Mouse (Mus musculus): Measurements from ENCODE around the gene Gm37240. TPM values are rescaled to one million over a fixed set of nuclear protein-coding genes. Genes with fewer than 3 reads are reported as not detected.

Gm37240 gene
- polyA plus RNA-seq, 1 experiment from 2014 or later, result 8.9 TPM

- Histone ChIP-seq H3K36me3 (no peaks in the 10 kb centered on the region), H3K4me1 (no peaks in the 10 kb centered on the region), H3K4me2 (no peak overlapping the region), H3K9ac (no peak overlapping the region), H3K4me3 (replicated peaks) (no peak overlapping the region), H3K27me3 (no peaks in the 10 kb centered on the region), H3K27ac (no peak overlapping the region), H3K9me3 (replicated peaks) (no peaks in the 10 kb centered on the region)
- 89% methylated on average over 5 of the region's 5 CpGs for WGBS
- ATAC-seq (replicated peaks; ENCODE audit: low FRiP score), result no peak
These were observed 604.5 kb downstream of the Gm37240 start for GRCm38 (mm10) chr3:85282816-85283215.

GRCm38 (mm10) chr3:85275075-85275474 is 612.2 kb downstream of the Gm37240 start:
- Histone ChIP-seq H3K9ac (no peak overlapping the region), H3K27ac (no peak overlapping the region), H3K27me3 (no peaks in the 10 kb centered on the region), H3K4me2 (no peak overlapping the region), H3K4me3 (replicated peaks) (no peak overlapping the region), H3K36me3 (no peaks in the 10 kb centered on the region), H3K4me1 (no peaks in the 10 kb centered on the region), H3K9me3 (replicated peaks) (no peaks in the 10 kb centered on the region)
- peak; percentile 18; the same call in 1 of the 2 replicates for ATAC-seq (replicated peaks; ENCODE audit: low FRiP score)
- WGBS, result 52% methylated on average over 10 of the region's 10 CpGs

GRCm38 (mm10) chr3:85271491-85271890 is 615.8 kb downstream of the Gm37240 start:
- no peaks in the 10 kb centered on the region for H3K4me1 ChIP-seq
- ATAC-seq (replicated peaks; ENCODE audit: low FRiP score), result no peak
- no peak overlapping the region for H3K4me2 ChIP-seq

GRCm38 (mm10) chr3:85264963-85265362 is 622.4 kb downstream of the Gm37240 start:
- no peak overlapping the region for H3K4me2 ChIP-seq
- ATAC-seq (replicated peaks; ENCODE audit: low FRiP score), result no peak
- H3K4me1 ChIP-seq, result no peaks in the 10 kb centered on the region
- H3K4me3 ChIP-seq (replicated peaks), result no peak overlapping the region
- H3K9ac ChIP-seq, result no peak overlapping the region
- H3K9me3 ChIP-seq (replicated peaks), result no peaks in the 10 kb centered on the region
- 61% methylated on average over 2 of the region's 2 CpGs for WGBS
- H3K27ac ChIP-seq, result no peak overlapping the region
- H3K27me3 ChIP-seq, result no peaks in the 10 kb centered on the region
- H3K36me3 ChIP-seq, result no peaks in the 10 kb centered on the region

More at GRCm38 (mm10) chr3:85271491-85271890, 615.8 kb downstream of the Gm37240 start:
- H3K27me3 ChIP-seq, result no peaks in the 10 kb centered on the region
- H3K9ac ChIP-seq, result no peak overlapping the region
- WGBS, result 88% methylated on average over 2 of the region's 2 CpGs
- H3K9me3 ChIP-seq (replicated peaks), result no peaks in the 10 kb centered on the region
- H3K27ac ChIP-seq, result no peak overlapping the region
- H3K4me3 ChIP-seq (replicated peaks), result no peak overlapping the region
- H3K36me3 ChIP-seq, result no peaks in the 10 kb centered on the region

- 58% methylated on average over 6 of the region's 6 CpGs for WGBS
- Histone ChIP-seq H3K9ac (no peak overlapping the region), H3K9me3 (replicated peaks) (no peaks in the 10 kb centered on the region), H3K4me2 (no peak overlapping the region), H3K4me3 (replicated peaks) (no peak overlapping the region), H3K27ac (no peak overlapping the region), H3K4me1 (no peaks in the 10 kb centered on the region), H3K27me3 (no peaks in the 10 kb centered on the region), H3K36me3 (no peaks in the 10 kb centered on the region)
- no peak for ATAC-seq (replicated peaks; ENCODE audit: low FRiP score)
These were observed 622.8 kb downstream of the Gm37240 start for GRCm38 (mm10) chr3:85264546-85264945.

GRCm38 (mm10) chr3:85254526-85254925 is 632.8 kb downstream of the Gm37240 start:
- WGBS, result 89% methylated on average over 5 of the region's 5 CpGs
- no peaks in the 10 kb centered on the region for H3K9me3 ChIP-seq (replicated peaks)
- H3K4me1 ChIP-seq, result no peaks in the 10 kb centered on the region
- ATAC-seq (replicated peaks; ENCODE audit: low FRiP score), result no peak
- no peaks in the 10 kb centered on the region for H3K36me3 ChIP-seq
- no peak overlapping the region for H3K9ac ChIP-seq
- H3K27ac ChIP-seq, result no peak overlapping the region
- no peak overlapping the region for H3K4me2 ChIP-seq
- no peaks in the 10 kb centered on the region for H3K27me3 ChIP-seq
- H3K4me3 ChIP-seq (replicated peaks), result no peak overlapping the region

- Histone ChIP-seq H3K36me3 (no peaks in the 10 kb centered on the region), H3K4me1 (no peaks in the 10 kb centered on the region), H3K4me2 (no peak overlapping the region), H3K4me3 (replicated peaks) (no peak overlapping the region), H3K9me3 (replicated peaks) (no peaks in the 10 kb centered on the region), H3K9ac (no peak overlapping the region), H3K27ac (no peak overlapping the region), H3K27me3 (no peaks in the 10 kb centered on the region)
- no peak for ATAC-seq (replicated peaks; ENCODE audit: low FRiP score)
- WGBS, result 82% methylated on average over 6 of the region's 6 CpGs
These were observed 635.7 kb downstream of the Gm37240 start for GRCm38 (mm10) chr3:85251631-85252030.

- ATAC-seq (replicated peaks; ENCODE audit: low FRiP score), result no peak
- 62% methylated on average over 3 of the region's 3 CpGs for WGBS
These were observed 641.2 kb downstream of the Gm37240 start for GRCm38 (mm10) chr3:85246131-85246530.

GRCm38 (mm10) chr3:85236546-85236945 is 650.8 kb downstream of the Gm37240 start:
- H3K9ac ChIP-seq, result no peak overlapping the region
- peaks cover 8% of the 10 kb centered on the region; the same call in 1 of the 2 replicates for H3K4me1 ChIP-seq
- no peaks in the 10 kb centered on the region for H3K36me3 ChIP-seq
- no peak overlapping the region for H3K4me3 ChIP-seq (replicated peaks)
- no peak overlapping the region for H3K27ac ChIP-seq
- no peaks in the 10 kb centered on the region for H3K9me3 ChIP-seq (replicated peaks)
- no peak overlapping the region for H3K4me2 ChIP-seq
- H3K27me3 ChIP-seq, result no peaks in the 10 kb centered on the region
- 75% methylated on average over 3 of the region's 3 CpGs for WGBS
- no peak for ATAC-seq (replicated peaks; ENCODE audit: low FRiP score)

More at GRCm38 (mm10) chr3:85246131-85246530, 641.2 kb downstream of the Gm37240 start:
- Histone ChIP-seq H3K4me3 (replicated peaks) (no peak overlapping the region), H3K4me1 (no peaks in the 10 kb centered on the region), H3K36me3 (no peaks in the 10 kb centered on the region), H3K9me3 (replicated peaks) (no peaks in the 10 kb centered on the region), H3K4me2 (no peak overlapping the region), H3K27ac (no peak overlapping the region), H3K9ac (no peak overlapping the region), H3K27me3 (no peaks in the 10 kb centered on the region)

- peak; percentile 70; the same call in 1 of the 2 replicates for ATAC-seq (replicated peaks; ENCODE audit: low FRiP score)
- 13% methylated on average over 6 of the region's 6 CpGs for WGBS
- no peaks in the 10 kb centered on the region for H3K36me3 ChIP-seq
- no peak overlapping the region for H3K4me3 ChIP-seq (replicated peaks)
- H3K9ac ChIP-seq, result no peak overlapping the region
- H3K4me2 ChIP-seq, result no peak overlapping the region
- H3K4me1 ChIP-seq, result peaks cover 8% of the 10 kb centered on the region; the same call in 1 of the 2 replicates
- no peaks in the 10 kb centered on the region for H3K9me3 ChIP-seq (replicated peaks)
- H3K27me3 ChIP-seq, result no peaks in the 10 kb centered on the region
- no peak overlapping the region for H3K27ac ChIP-seq
These were observed 654.5 kb downstream of the Gm37240 start for GRCm38 (mm10) chr3:85232846-85233245.

GRCm38 (mm10) chr3:85222046-85222445 is 665.3 kb downstream of the Gm37240 start:
- 66% methylated on average over 5 of the region's 5 CpGs for WGBS
- no peak for ATAC-seq (replicated peaks; ENCODE audit: low FRiP score)
- Histone ChIP-seq H3K4me2 (no peak overlapping the region), H3K9me3 (replicated peaks) (no peaks in the 10 kb centered on the region), H3K4me3 (replicated peaks) (no peak overlapping the region), H3K36me3 (no peaks in the 10 kb centered on the region), H3K27me3 (no peaks in the 10 kb centered on the region), H3K9ac (no peak overlapping the region), H3K27ac (no peak overlapping the region), H3K4me1 (no peaks in the 10 kb centered on the region)

GRCm38 (mm10) chr3:85214926-85215325 is 672.4 kb downstream of the Gm37240 start:
- H3K36me3 ChIP-seq, result no peaks in the 10 kb centered on the region
- no peak overlapping the region for H3K27ac ChIP-seq
- H3K4me3 ChIP-seq (replicated peaks), result no peak overlapping the region
- no peak overlapping the region for H3K9ac ChIP-seq
- H3K4me1 ChIP-seq, result peaks cover 4% of the 10 kb centered on the region; the same call in 1 of the 2 replicates
- no peaks in the 10 kb centered on the region for H3K9me3 ChIP-seq (replicated peaks)
- no peak overlapping the region for H3K4me2 ChIP-seq
- ATAC-seq (replicated peaks; ENCODE audit: low FRiP score), result no peak
- H3K27me3 ChIP-seq, result 0 out of 2 replicates have a peak, but pooled peaks cover 3% of the 10 kb centered on the region
- 80% methylated on average over 5 of the region's 5 CpGs for WGBS

GRCm38 (mm10) chr3:85212751-85213350 is 674.5 kb downstream of the Gm37240 start:
- H3K4me3 ChIP-seq (replicated peaks), result no peak overlapping the region
- H3K27me3 ChIP-seq, result 0 out of 2 replicates have a peak, but pooled peaks cover 3% of the 10 kb centered on the region
- 51% methylated on average over 9 of the region's 9 CpGs for WGBS
- H3K9me3 ChIP-seq (replicated peaks), result no peaks in the 10 kb centered on the region
- H3K4me2 ChIP-seq, result no peak overlapping the region
- H3K9ac ChIP-seq, result no peak overlapping the region
- H3K4me1 ChIP-seq, result peaks cover 5% of the 10 kb centered on the region; the same call in 1 of the 2 replicates
- H3K36me3 ChIP-seq, result no peaks in the 10 kb centered on the region
- ATAC-seq (replicated peaks; ENCODE audit: low FRiP score), result no peak
- H3K27ac ChIP-seq, result no peak overlapping the region
